Mouse (Mus musculus): ENCODE data around the gene Cpa5. TPM values are rescaled to one million over a fixed set of nuclear protein-coding genes. Genes with fewer than 3 reads are reported as not detected.

Cpa5 gene
- total and polyA plus RNA-seq, 3 experiments, result not detected

DNA sequence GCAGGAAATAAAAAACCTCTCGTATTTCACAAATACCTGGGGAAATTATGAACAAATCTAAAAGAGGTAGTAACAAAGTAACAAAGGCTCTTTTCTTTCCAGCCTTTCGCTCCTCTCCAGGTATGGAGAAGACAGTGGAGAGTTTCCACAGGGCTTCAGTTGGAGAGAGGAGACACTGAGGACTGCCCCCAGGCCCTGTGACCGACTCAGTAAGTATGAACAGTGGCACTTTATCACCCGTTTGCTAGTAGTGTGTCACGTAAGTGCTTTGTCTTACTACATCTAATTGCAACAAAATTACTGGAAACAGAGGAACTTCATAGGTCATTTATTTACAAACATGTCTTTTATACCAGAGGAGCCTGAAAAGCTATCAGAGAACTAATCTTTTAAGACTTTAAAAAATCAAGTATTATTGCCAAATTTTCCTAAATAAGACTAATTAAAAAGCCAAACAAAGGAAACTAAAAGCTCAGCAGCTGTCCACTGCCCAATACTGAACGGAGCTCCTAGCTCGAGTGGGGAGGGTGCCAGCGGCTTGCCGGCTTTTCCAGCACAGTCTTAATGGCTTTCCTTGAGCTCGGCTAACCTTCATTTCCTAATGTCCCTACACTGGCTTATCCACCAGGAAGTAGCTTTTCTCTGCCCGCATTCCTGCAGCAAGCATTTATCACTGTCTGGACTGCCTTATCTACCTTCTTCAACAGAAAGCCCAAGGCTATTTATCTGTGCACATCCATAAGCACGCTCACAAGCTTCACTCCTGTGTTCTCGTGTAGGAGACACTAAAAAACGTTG is 63.2 kb downstream of the Cpa5 start:
- Histone ChIP-seq H3K36me3 (replicated peaks in 1 of 2; ENCODE audit: control insufficient read depth in 1 of 2, insufficient read depth in 1 of 2, low read length in 1 of 2) (peaks cover 0 to 8% of the 10 kb centered on the region in 2 experiments), H3K4me2 (ENCODE audit: insufficient read depth, low read depth, poor library complexity, severe bottlenecking) (no peak overlapping the region), H3K4me1 (ENCODE audit: control insufficient read depth in 1 of 2, insufficient read depth in 2 of 2) (peaks cover 7 to 16% of the 10 kb centered on the region in 2 experiments), H3K9ac (ENCODE audit: insufficient read depth, low read depth) (no peak overlapping the region), H3K27me3 (replicated peaks) (no peaks in the 10 kb centered on the region), H3K79me2 (replicated peaks; ENCODE audit: control insufficient read depth, extremely low read depth, insufficient read depth, poor library complexity, severe bottlenecking) (no peaks in the 10 kb centered on the region), H3K27ac (ENCODE audit: insufficient read depth, low read depth) (no peak overlapping the region), H3K9me3 (replicated peaks; ENCODE audit: low read length) (no peaks in the 10 kb centered on the region), H3K4me3 (replicated peaks in 1 of 3; ENCODE audit: low read depth in 2 of 3, low read length in 2 of 3, poor library complexity in 1 of 3) (no peak overlapping the region)
- in situ Hi-C loops (cut with MboI; ENCODE audit: low pct_ligation_motif_present, low pct_unique_long_range_greater_than_20kb, low sequenced_read_pairs), result no loop called here
- DNase-seq (ENCODE audit: extremely low read depth), result no peak
- dilution Hi-C loops (cut with MboI; ENCODE audit: extremely low pct_ligation_motif_present, extremely low pct_unique_long_range_greater_than_20kb, low sequenced_read_pairs), result no loop called here
- TF ChIP-seq POLR2A (IDR thresholded peaks at IDR 0.05; ENCODE audit: low read depth, low read length) (no peak), SIN3A (IDR thresholded peaks at IDR 0.05; ENCODE audit: low read length) (no peak), POLR2AphosphoS2 (IDR thresholded peaks at IDR 0.05; ENCODE audit: low read depth, low read length) (no peak), ZC3H11A (IDR thresholded peaks at IDR 0.05; ENCODE audit: low read depth, low read length) (no peak), RCOR1 (conservative IDR thresholded peaks at IDR 0.05; ENCODE audit: low read depth, low read length) (no peak), CHD1 (IDR thresholded peaks at IDR 0.05; ENCODE audit: low read depth, low read length) (no peak), HCFC1 (IDR thresholded peaks at IDR 0.05; ENCODE audit: low read depth, low read length) (no peak), ZKSCAN1 (IDR thresholded peaks at IDR 0.05; ENCODE audit: borderline replicate concordance, low read depth, low read length) (no peak)

- Histone ChIP-seq H3K79me2 (replicated peaks; ENCODE audit: control insufficient read depth, extremely low read depth, insufficient read depth, poor library complexity, severe bottlenecking) (no peaks in the 10 kb centered on the region), H3K27me3 (replicated peaks) (no peaks in the 10 kb centered on the region), H3K9me3 (replicated peaks; ENCODE audit: low read length) (no peaks in the 10 kb centered on the region), H3K9ac (ENCODE audit: insufficient read depth, low read depth) (no peak overlapping the region), H3K4me1 (ENCODE audit: control insufficient read depth in 1 of 2, insufficient read depth in 2 of 2) (peaks cover 7 to 19% of the 10 kb centered on the region in 2 experiments), H3K27ac (ENCODE audit: insufficient read depth, low read depth) (no peak overlapping the region), H3K4me2 (ENCODE audit: insufficient read depth, low read depth, poor library complexity, severe bottlenecking) (no peak overlapping the region), H3K4me3 (replicated peaks in 1 of 3; ENCODE audit: low read depth in 2 of 3, low read length in 2 of 3, poor library complexity in 1 of 3) (no peak overlapping the region), H3K36me3 (replicated peaks in 1 of 2; ENCODE audit: control insufficient read depth in 1 of 2, insufficient read depth in 1 of 2, low read length in 1 of 2) (peaks cover 0 to 12% of the 10 kb centered on the region in 2 experiments)
- dilution Hi-C loops (cut with MboI; ENCODE audit: extremely low pct_ligation_motif_present, extremely low pct_unique_long_range_greater_than_20kb, low sequenced_read_pairs), result no loop called here
- DNase-seq (ENCODE audit: extremely low read depth), result no peak
- in situ Hi-C loops (cut with MboI; ENCODE audit: low pct_ligation_motif_present, low pct_unique_long_range_greater_than_20kb, low sequenced_read_pairs), result no loop called here
- TF ChIP-seq HCFC1 (IDR thresholded peaks at IDR 0.05; ENCODE audit: low read depth, low read length) (no peak), RAD21 (IDR thresholded peaks at IDR 0.05; ENCODE audit: low read depth, low read length) (no peak), BHLHE40 (IDR thresholded peaks at IDR 0.05; ENCODE audit: low read depth, low read length) (no peak), PAX5 (IDR thresholded peaks at IDR 0.05; ENCODE audit: low read length) (no peak), TCF12 (IDR thresholded peaks at IDR 0.05; ENCODE audit: low read depth, low read length) (no peak), POLR2A (IDR thresholded peaks at IDR 0.05; ENCODE audit: low read depth, low read length) (no peak), ELF1 (IDR thresholded peaks at IDR 0.05; ENCODE audit: low read depth, low read length) (no peak)
Measured at GRCm38 (mm10) chr6:30674714-30675280, 64.0 kb downstream of the Cpa5 start.
